Mouse (Mus musculus) T-helper 2 cell (primary cell): ENCODE data around the gene Gm33543.

Source experiments
- in situ Hi-C: fragments of 300-600 bp; cut with MboI, MseI; formaldehyde crosslinking; loops from one replicate; pipeline ENCODE4 v1.15.1; 2025; ENCODE audit warnings: high pct_unique_total_duplicates

The Gm33543 gene

GRCm38 (mm10) chr10:95842789-95843637 is at the start of gene Gm33543:
Gm33543 (minus strand) TSS chr10:95842930.
- in situ Hi-C loops = no loop called here

GRCm38 (mm10) chr10:95892132-95892531 is 49.4 kb upstream of the Gm33543 start:
- in situ Hi-C loops = no loop called here

- in situ Hi-C loops = no loop called here
These were observed 48.7 kb upstream of the Gm33543 start for GRCm38 (mm10) chr10:95891214-95891960.

- in situ Hi-C loops = no loop called here
These were observed 41.2 kb upstream of the Gm33543 start for GRCm38 (mm10) chr10:95883761-95884517.

GRCm38 (mm10) chr10:95882036-95882435 is 39.3 kb upstream of the Gm33543 start:
- in situ Hi-C loops = no loop called here

GRCm38 (mm10) chr10:95879983-95880934 is 37.5 kb upstream of the Gm33543 start:
- in situ Hi-C loops = no loop called here

- in situ Hi-C loops = no loop called here
These were observed 28.1 kb upstream of the Gm33543 start for GRCm38 (mm10) chr10:95870782-95871181.

GRCm38 (mm10) chr10:95868348-95868747 is 25.6 kb upstream of the Gm33543 start:
- in situ Hi-C loops = no loop called here

GRCm38 (mm10) chr10:95867596-95867995 is 24.9 kb upstream of the Gm33543 start:
- in situ Hi-C loops = no loop called here

GRCm38 (mm10) chr10:95864349-95865124 is 21.8 kb upstream of the Gm33543 start:
- in situ Hi-C loops = loop anchor here (5.0 kb wide), 1 partner anchor 312 kb away; no protein-coding TSS in a partner anchor

- in situ Hi-C loops = loop anchor here (5.0 kb wide), 1 partner anchor 310 kb away; no protein-coding TSS in a partner anchor
These were observed 19.9 kb upstream of the Gm33543 start for GRCm38 (mm10) chr10:95862664-95863063.

GRCm38 (mm10) chr10:95858164-95858563 is 15.4 kb upstream of the Gm33543 start:
- in situ Hi-C loops = no loop called here

GRCm38 (mm10) chr10:95855411-95855810 is 12.7 kb upstream of the Gm33543 start:
- in situ Hi-C loops = no loop called here

GRCm38 (mm10) chr10:95850504-95850903 is 7.8 kb upstream of the Gm33543 start:
- in situ Hi-C loops = no loop called here

GRCm38 (mm10) chr10:95846739-95847138 is 4.0 kb upstream of the Gm33543 start:
- in situ Hi-C loops = no loop called here

GRCm38 (mm10) chr10:95846281-95846680 is 3.6 kb upstream of the Gm33543 start:
- in situ Hi-C loops = no loop called here

- in situ Hi-C loops = no loop called here
These were observed 1.1 kb upstream of the Gm33543 start for GRCm38 (mm10) chr10:95843878-95844277.

- in situ Hi-C loops = no loop called here
These were observed 1.5 kb downstream of the Gm33543 start for GRCm38 (mm10) chr10:95841241-95841640.

- in situ Hi-C loops = no loop called here
These were observed 2.9 kb downstream of the Gm33543 start for GRCm38 (mm10) chr10:95839803-95840202.

- in situ Hi-C loops = no loop called here
These were observed 3.7 kb downstream of the Gm33543 start for GRCm38 (mm10) chr10:95839036-95839435.
